Mouse (Mus musculus): Measurements from ENCODE around the gene Slc5a5. TPM values are rescaled to one million over a fixed set of nuclear protein-coding genes. Genes with fewer than 3 reads are reported as not detected.

Gene Slc5a5
- polyA plus RNA-seq, 1 experiment from 2014 or later: 1.1 TPM

GRCm38 (mm10) chr8:70863956-70864711 is 28.4 kb downstream of the Slc5a5 start:
- Histone ChIP-seq H3K9ac (ENCODE audit: low read length) (peak overlapping the region; percentile 58), H3K4me2 (ENCODE audit: low read depth) (peak overlapping the region; percentile 96), H3K4me1 (ENCODE audit: control insufficient read depth, insufficient read depth, low read length) (peaks cover 37% of the 10 kb centered on the region), H3K9me3 (ENCODE audit: control insufficient read depth, low read length) (no peaks in the 10 kb centered on the region), H3K27me3 (ENCODE audit: control insufficient read depth, insufficient read depth, low read length) (peaks cover 17% of the 10 kb centered on the region), H3K36me3 (ENCODE audit: control insufficient read depth, insufficient read depth, low read length) (peaks cover 5% of the 10 kb centered on the region; the same call in 1 of the 2 replicates), H3K4me3 (ENCODE audit: low read depth, low read length) (peak overlapping the region; percentile 56), H3K27ac (ENCODE audit: low read depth, low read length) (peak overlapping the region; percentile 83)
- ATAC-seq (ENCODE audit: insufficient read depth, low FRiP score, low TSS enrichment) (no peak), DNase-seq (ENCODE audit: low spot score) (peak; percentile 73)
- WGBS: under 1% methylated on average over 46 of the region's 46 CpGs

GRCm38 (mm10) chr8:70862824-70863641 is 29.5 kb downstream of the Slc5a5 start, which contains the start of gene Kcnn1:
Kcnn1 (minus strand) TSS chr8:70863258.
- DNase-seq (ENCODE audit: low spot score) (peak; percentile 69), ATAC-seq (ENCODE audit: insufficient read depth, low FRiP score, low TSS enrichment) (no peak; the same call in 1 of the 2 replicates)
- Histone ChIP-seq H3K9me3 (ENCODE audit: control insufficient read depth, low read length) (no peaks in the 10 kb centered on the region), H3K27me3 (ENCODE audit: control insufficient read depth, insufficient read depth, low read length) (peaks cover 17% of the 10 kb centered on the region), H3K9ac (ENCODE audit: low read length) (peak within 1 kb of the TSS; percentile 58), H3K27ac (ENCODE audit: low read depth, low read length) (peak within 1 kb of the TSS; percentile 83), H3K4me2 (ENCODE audit: low read depth) (peak within 1 kb of the TSS; percentile 96), H3K36me3 (ENCODE audit: control insufficient read depth, insufficient read depth, low read length) (peaks cover 4% of the 10 kb centered on the region; the same call in 1 of the 2 replicates), H3K4me3 (ENCODE audit: low read depth, low read length) (peak within 1 kb of the TSS; percentile 56), H3K4me1 (ENCODE audit: control insufficient read depth, insufficient read depth, low read length) (peaks cover 33% of the 10 kb centered on the region)
- WGBS: under 1% methylated on average over 55 of the region's 55 CpGs

DNA sequence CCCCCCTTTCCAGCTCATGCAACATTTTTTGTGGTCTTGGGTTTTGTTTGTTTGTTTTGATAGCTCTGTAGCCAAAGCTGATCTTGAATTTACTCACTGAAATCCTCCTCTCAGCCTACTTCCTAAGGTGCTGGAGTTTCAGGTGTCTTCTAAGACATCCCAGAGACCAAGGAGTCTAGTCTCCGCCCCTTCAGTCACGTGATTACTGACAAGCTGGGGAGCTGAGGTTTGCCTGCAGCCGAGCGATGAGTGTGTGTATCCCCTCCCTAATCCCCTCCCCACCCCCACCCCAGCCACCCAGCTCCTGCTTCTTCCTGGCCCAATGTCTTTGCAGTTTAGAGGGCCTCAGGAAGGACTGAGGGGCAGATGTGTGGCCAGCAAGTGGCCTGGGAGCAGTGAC is 35.0 kb downstream of the Slc5a5 start:
- 16% methylated on average over 4 of the region's 4 CpGs for WGBS
- DNase-seq (ENCODE audit: low spot score) (no peak), ATAC-seq (ENCODE audit: insufficient read depth, low FRiP score, low TSS enrichment) (no peak)
- Histone ChIP-seq H3K9ac (ENCODE audit: low read length) (0 out of 2 replicates have a peak overlapping the region, but pooled peaks have one; percentile 2), H3K36me3 (ENCODE audit: control insufficient read depth, insufficient read depth, low read length) (no peaks in the 10 kb centered on the region), H3K27ac (ENCODE audit: low read depth, low read length) (no peak overlapping the region; the same call in 1 of the 2 replicates), H3K4me3 (ENCODE audit: low read depth, low read length) (no peak overlapping the region), H3K4me2 (ENCODE audit: low read depth) (no peak overlapping the region), H3K9me3 (ENCODE audit: control insufficient read depth, low read length) (no peaks in the 10 kb centered on the region), H3K27me3 (ENCODE audit: control insufficient read depth, insufficient read depth, low read length) (peaks cover 13% of the 10 kb centered on the region), H3K4me1 (ENCODE audit: control insufficient read depth, insufficient read depth, low read length) (peaks cover 18% of the 10 kb centered on the region)

- H3K4me1 ChIP-seq (ENCODE audit: control insufficient read depth, insufficient read depth, low read length): peaks cover 13% of the 10 kb centered on the region; the same call in 1 of the 2 replicates
- DNase-seq (ENCODE audit: low spot score) (peak; percentile 79), ATAC-seq (ENCODE audit: insufficient read depth, low FRiP score, low TSS enrichment) (peak; percentile 82)
- H3K9me3 ChIP-seq (ENCODE audit: control insufficient read depth, low read length): no peaks in the 10 kb centered on the region
- H3K9ac ChIP-seq (ENCODE audit: low read length): peak overlapping the region; percentile 43
- H3K4me3 ChIP-seq (ENCODE audit: low read depth, low read length): peak overlapping the region; percentile 34
- no peaks in the 10 kb centered on the region for H3K36me3 ChIP-seq (ENCODE audit: control insufficient read depth, insufficient read depth, low read length)
- 8% methylated on average over 33 of the region's 33 CpGs for WGBS
- no peak overlapping the region for H3K27ac ChIP-seq (ENCODE audit: low read depth, low read length)
- H3K27me3 ChIP-seq (ENCODE audit: control insufficient read depth, insufficient read depth, low read length): peaks cover 4% of the 10 kb centered on the region; the same call in 1 of the 2 replicates
- peak overlapping the region; percentile 83 for H3K4me2 ChIP-seq (ENCODE audit: low read depth)
These were observed 35.9 kb downstream of the Slc5a5 start for GRCm38 (mm10) chr8:70856541-70857197.

GRCm38 (mm10) chr8:70856028-70856427 is 36.5 kb downstream of the Slc5a5 start:
- Histone ChIP-seq H3K9ac (ENCODE audit: low read length) (no peak overlapping the region), H3K27ac (ENCODE audit: low read depth, low read length) (no peak overlapping the region), H3K36me3 (ENCODE audit: control insufficient read depth, insufficient read depth, low read length) (no peaks in the 10 kb centered on the region), H3K4me3 (ENCODE audit: low read depth, low read length) (no peak overlapping the region), H3K4me2 (ENCODE audit: low read depth) (no peak overlapping the region), H3K9me3 (ENCODE audit: control insufficient read depth, low read length) (no peaks in the 10 kb centered on the region), H3K4me1 (ENCODE audit: control insufficient read depth, insufficient read depth, low read length) (peaks cover 13% of the 10 kb centered on the region; the same call in 1 of the 2 replicates), H3K27me3 (ENCODE audit: control insufficient read depth, insufficient read depth, low read length) (no peaks in the 10 kb centered on the region)
- DNase-seq (ENCODE audit: low spot score) (no peak), ATAC-seq (ENCODE audit: insufficient read depth, low FRiP score, low TSS enrichment) (no peak)
- 72% methylated on average over 5 of the region's 5 CpGs for WGBS

GRCm38 (mm10) chr8:70853863-70854262 is 38.7 kb downstream of the Slc5a5 start:
- Histone ChIP-seq H3K4me1 (ENCODE audit: control insufficient read depth, insufficient read depth, low read length) (peaks cover 13% of the 10 kb centered on the region; the same call in 1 of the 2 replicates), H3K9me3 (ENCODE audit: control insufficient read depth, low read length) (no peaks in the 10 kb centered on the region), H3K4me2 (ENCODE audit: low read depth) (no peak overlapping the region), H3K9ac (ENCODE audit: low read length) (no peak overlapping the region), H3K27me3 (ENCODE audit: control insufficient read depth, insufficient read depth, low read length) (no peaks in the 10 kb centered on the region), H3K36me3 (ENCODE audit: control insufficient read depth, insufficient read depth, low read length) (no peaks in the 10 kb centered on the region), H3K4me3 (ENCODE audit: low read depth, low read length) (no peak overlapping the region), H3K27ac (ENCODE audit: low read depth, low read length) (no peak overlapping the region)
- DNase-seq (ENCODE audit: low spot score) (no peak), ATAC-seq (ENCODE audit: insufficient read depth, low FRiP score, low TSS enrichment) (no peak)
- WGBS: 78% methylated on average over 2 of the region's 2 CpGs

- ATAC-seq (ENCODE audit: insufficient read depth, low FRiP score, low TSS enrichment): no peak
- Histone ChIP-seq H3K27ac (ENCODE audit: low read depth, low read length) (no peak overlapping the region), H3K9ac (ENCODE audit: low read length) (no peak overlapping the region), H3K4me3 (ENCODE audit: low read depth, low read length) (no peak overlapping the region), H3K27me3 (ENCODE audit: control insufficient read depth, insufficient read depth, low read length) (no peaks in the 10 kb centered on the region), H3K4me2 (ENCODE audit: low read depth) (no peak overlapping the region), H3K4me1 (ENCODE audit: control insufficient read depth, insufficient read depth, low read length) (peaks cover 6% of the 10 kb centered on the region; the same call in 1 of the 2 replicates), H3K9me3 (ENCODE audit: control insufficient read depth, low read length) (no peaks in the 10 kb centered on the region), H3K36me3 (ENCODE audit: control insufficient read depth, insufficient read depth, low read length) (no peaks in the 10 kb centered on the region)
- no peak for DNase-seq (ENCODE audit: low spot score)
- WGBS: 91% methylated on average over 41 of the region's 41 CpGs
These were observed 39.8 kb downstream of the Slc5a5 start for GRCm38 (mm10) chr8:70852595-70853231.

GRCm38 (mm10) chr8:70851837-70852236 is 40.7 kb downstream of the Slc5a5 start:
- 48% methylated on average over 6 of the region's 6 CpGs for WGBS
- no peak for DNase-seq (ENCODE audit: low spot score)
- Histone ChIP-seq H3K4me3 (ENCODE audit: low read depth, low read length) (no peak overlapping the region), H3K4me1 (ENCODE audit: control insufficient read depth, insufficient read depth, low read length) (peaks cover 5% of the 10 kb centered on the region; the same call in 1 of the 2 replicates), H3K4me2 (ENCODE audit: low read depth) (no peak overlapping the region), H3K27ac (ENCODE audit: low read depth, low read length) (no peak overlapping the region), H3K36me3 (ENCODE audit: control insufficient read depth, insufficient read depth, low read length) (no peaks in the 10 kb centered on the region), H3K27me3 (ENCODE audit: control insufficient read depth, insufficient read depth, low read length) (no peaks in the 10 kb centered on the region), H3K9ac (ENCODE audit: low read length) (no peak overlapping the region), H3K9me3 (ENCODE audit: control insufficient read depth, low read length) (no peaks in the 10 kb centered on the region)
- no peak for ATAC-seq (ENCODE audit: insufficient read depth, low FRiP score, low TSS enrichment)

Data from neural tube, embryonic 11.5 days (tissue).